Mouse (Mus musculus) kidney, postnatal 4 days (tissue): ENCODE measurements around the gene Prkcz.

Experiments
- DNase-seq, 2 experiments: peaks; one replicate each; pipeline ENCODE4 v3.0.0; 2021; ENCODE audit warnings: mixed read lengths in 2 of 2

Gene Prkcz

GRCm38 (mm10) chr4:155307591-155307990 is 53.6 kb downstream of the Prkcz start:
- DNase-seq = no peak

GRCm38 (mm10) chr4:155306356-155307242 is 54.6 kb downstream of the Prkcz start:
- DNase-seq = no peak

GRCm38 (mm10) chr4:155305531-155306031 is 55.6 kb downstream of the Prkcz start:
- DNase-seq = no peak

- DNase-seq = no peak
Measured at GRCm38 (mm10) chr4:155304508-155305096, 56.6 kb downstream of the Prkcz start.

DNA sequence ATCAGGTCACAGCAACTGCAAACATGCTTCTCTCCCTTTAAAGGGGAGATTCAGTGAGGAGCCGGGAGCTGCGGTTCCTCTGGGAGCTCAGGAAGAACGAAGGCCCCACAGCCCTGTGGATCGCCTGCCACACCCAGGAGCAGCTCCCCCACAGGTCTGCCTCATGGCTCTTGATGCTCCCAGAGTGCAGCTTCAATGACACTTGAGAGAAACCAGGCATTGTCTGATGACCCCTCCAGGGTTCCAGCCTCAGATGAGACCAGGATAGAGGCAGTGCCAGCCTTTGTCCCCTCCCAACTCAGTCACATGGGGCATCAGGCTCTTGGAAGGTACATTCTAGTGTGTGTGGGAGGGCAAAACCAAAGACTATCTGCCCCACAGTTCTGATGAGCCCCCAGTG is 59.2 kb downstream of the Prkcz start:
- DNase-seq = no peak

GRCm38 (mm10) chr4:155301098-155301447 is 60.1 kb downstream of the Prkcz start:
- DNase-seq = no peak

- no peak for DNase-seq
Measured at GRCm38 (mm10) chr4:155300421-155301097, 60.6 kb downstream of the Prkcz start.

- DNase-seq = no peak
Measured at GRCm38 (mm10) chr4:155298826-155299225, 62.3 kb downstream of the Prkcz start.

DNA sequence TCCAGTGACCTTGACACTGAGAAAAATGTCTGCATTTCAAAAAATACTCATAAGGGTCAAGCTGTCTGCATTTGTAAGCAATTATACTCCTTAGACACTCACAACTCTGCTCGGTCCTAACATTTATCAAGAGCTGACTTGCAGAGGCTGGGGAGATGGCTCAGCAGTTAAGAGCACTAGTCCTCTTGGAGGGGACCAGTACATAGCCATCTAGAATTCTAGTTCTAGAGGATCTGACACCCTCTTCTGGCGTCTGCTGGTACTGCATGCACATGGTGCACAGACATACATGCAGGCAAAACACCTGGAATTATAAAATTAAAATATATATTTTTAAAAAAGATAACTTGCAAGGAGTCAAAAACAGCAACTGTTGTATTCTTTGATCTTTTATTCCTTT is 64.1 kb downstream of the Prkcz start:
- DNase-seq = peak; percentile 74 to 78

DNA sequence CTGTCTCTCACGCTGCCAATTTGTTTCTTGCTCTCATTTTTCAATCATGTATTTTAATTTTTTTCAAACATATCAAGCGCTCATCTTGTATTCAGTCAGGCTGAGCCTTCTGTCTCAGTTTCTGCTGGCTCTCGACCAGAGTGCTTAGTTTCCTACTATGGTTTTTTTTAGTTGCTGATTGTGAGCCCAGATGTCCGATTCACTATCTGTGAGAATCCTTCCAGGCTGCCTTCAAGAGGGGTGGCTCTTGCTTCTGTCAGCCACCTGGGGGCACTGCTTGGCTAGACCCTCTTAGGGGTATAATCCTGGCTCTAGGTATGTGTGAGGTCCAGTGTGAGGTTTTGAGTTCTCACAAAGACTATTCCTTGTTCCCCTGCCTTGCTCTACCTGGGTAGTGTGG is 65.2 kb downstream of the Prkcz start:
- DNase-seq = no peak

DNA sequence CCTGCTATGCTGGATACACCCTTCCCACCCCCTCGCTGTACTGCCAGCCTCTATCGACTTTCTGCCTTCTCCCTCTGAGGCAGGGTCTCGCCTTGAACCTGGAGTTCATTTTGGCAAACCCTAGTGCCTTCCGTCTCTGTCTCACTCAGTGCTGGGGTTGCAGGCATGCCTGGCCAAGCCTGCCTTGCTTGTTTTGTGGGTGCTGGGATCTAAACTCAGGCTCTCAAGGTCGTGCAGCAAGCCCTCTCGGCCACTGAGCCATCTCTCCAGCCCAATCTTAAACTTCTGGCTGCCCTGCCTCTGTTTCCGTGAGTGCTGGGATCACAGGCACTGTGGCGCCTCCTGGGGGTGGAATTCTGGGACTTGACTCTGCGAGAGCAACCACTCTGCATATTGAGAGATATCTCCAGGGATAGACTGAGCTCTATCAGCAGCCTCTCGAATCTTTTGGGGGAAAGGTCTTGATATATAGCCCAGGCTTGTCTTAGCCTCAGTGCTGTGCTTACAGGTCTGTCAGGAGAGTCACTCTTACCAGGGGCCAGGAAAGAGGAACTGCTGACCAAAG is 66.1 kb downstream of the Prkcz start:
- DNase-seq = peak; percentile 51 to 54

DNA sequence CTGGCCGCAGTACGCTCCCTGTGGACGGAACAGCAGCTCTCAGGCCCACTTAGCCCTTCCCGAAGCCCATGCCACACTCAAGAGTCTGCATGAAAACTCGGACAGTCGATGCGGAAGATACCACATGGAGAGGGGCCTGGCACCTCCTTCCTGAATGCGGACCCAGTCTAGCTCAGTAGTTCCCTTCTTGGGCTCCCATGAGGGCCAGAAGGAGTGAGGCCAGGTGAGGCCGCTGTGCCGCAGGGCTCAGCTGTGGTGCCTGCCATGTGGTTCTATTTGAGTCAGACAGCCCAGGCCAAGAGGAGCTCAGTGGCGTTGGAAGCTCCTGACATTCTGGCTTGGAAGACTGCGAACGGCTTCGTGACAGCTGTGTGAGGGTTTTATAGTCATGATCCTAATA is 66.8 kb downstream of the Prkcz start:
- DNase-seq = no peak

- DNase-seq = no peak
Measured at GRCm38 (mm10) chr4:155292863-155293262, 68.3 kb downstream of the Prkcz start.

DNA sequence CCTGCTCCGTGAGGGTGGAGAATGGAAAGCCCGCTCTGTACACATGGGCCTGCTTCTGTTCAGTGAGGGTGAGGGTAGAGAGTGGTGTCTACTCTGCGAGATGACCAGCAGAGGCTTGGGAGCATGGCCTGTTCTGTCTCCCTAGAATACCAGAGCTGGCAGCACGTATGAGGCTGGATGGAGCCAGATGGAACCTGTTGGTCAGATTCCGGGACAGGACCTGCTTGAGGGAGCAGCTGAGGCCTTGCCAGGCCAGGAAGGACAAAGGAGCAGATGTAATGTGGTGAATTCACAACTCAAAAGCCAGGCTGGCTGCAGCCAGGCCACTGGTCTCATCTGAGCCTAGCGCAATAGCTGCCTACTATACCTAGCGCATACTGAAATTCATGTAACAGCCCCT is 71.1 kb downstream of the Prkcz start:
- peak in 1 of 2 experiments; percentile 30 for DNase-seq

DNA sequence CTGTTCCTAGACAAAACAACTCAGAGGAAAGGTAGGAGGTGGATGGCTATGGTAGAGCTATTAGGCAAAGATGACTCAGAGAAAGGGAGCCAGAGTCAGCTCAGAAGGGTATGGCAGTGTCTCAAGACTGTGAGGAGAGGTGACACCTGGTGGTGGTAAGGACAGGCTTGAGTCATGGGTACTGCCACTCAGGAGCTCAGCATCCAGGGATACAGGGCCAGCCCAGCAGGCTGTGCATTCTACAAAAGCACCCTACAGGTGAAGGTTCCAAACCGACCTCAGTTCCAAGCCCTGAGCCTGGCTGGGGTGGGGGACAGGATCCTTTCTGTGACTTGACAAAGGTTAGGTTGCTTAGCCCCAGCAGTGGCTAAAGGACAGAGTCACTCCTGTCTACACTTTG is 72.6 kb downstream of the Prkcz start:
- no peak for DNase-seq

DNA sequence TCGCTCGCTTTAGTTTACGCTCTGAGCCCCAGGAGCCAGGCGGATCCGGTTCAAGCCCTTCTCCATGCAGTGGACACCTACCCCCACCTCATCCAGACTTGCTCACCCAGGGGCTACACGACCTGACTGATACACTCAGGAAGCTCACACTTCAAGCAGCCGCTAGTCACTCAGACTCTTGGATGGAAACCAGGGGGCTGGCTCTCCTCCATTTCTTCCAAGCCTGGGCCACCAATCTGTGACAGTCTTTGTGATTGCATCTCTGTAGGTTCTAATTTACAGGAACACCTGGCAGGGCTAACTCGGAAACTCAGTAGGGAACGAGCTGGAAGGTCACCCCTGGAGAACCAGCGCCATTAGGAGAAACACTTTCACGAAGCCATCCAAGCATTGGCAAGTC is 73.4 kb downstream of the Prkcz start:
- no peak for DNase-seq

DNA sequence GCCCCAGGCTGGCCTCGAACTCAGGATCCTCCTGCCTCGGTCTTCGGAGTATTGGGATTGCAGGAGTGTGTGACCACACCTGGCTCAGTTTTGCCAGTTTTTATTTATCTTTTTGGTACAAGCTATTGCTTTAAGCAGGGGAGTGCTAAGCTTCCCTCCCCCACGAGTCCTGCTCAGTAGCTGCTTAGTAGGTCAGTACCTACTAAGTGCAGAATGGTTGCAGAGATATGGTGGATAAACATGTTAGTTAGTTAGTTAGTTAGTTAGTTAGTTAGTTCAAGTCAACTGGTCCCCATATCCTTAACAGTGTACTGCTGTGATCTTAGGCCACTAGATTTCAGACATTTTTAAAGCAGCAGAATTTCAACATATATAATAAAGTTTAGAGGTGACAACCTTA is 75.1 kb downstream of the Prkcz start:
- no peak for DNase-seq

DNA sequence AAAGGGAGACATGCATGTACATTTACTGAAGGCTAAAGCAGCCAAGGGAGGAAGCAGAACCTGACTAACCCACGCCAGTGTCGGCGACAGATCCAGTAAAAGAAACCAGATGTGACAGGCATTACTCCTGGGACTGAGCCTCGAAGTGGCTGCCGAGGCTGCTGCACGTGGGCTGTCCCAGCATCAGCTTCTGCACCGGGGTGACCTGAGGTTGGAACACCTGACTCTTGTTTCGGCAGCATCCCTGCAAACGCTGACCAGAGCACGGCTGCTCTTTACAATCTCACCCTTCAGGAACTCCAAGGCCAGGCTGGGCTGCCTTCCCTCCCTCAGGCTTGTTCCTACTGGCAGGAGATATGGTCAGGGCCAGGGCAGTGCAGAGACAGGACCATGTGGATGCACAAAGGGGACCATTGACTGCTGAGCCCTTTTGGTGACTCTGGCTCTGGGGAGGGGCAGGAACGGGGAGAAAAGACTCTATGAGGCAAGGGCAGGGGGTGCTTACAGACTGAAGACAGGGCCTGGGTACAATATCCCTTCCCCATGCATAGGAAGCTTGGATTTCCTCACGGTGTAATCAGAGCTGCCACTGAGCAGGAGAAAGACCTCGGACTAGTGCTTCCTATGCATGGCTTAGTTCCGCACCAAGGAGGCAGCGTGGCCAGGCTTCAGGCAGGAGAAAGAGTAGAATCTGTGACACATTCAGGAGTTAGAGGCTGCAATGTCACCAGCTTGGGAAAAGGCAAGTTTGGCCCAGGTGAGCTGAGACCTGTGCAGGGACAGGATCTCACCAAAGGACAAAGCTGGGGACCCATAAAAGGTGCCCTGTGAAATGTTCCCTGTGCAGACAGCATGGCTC is 76.4 kb downstream of the Prkcz start:
- peak in 1 of 2 experiments; percentile 19 for DNase-seq

- DNase-seq = peak; percentile 44 to 65
Measured at GRCm38 (mm10) chr4:155283585-155283984, 77.6 kb downstream of the Prkcz start.

DNA sequence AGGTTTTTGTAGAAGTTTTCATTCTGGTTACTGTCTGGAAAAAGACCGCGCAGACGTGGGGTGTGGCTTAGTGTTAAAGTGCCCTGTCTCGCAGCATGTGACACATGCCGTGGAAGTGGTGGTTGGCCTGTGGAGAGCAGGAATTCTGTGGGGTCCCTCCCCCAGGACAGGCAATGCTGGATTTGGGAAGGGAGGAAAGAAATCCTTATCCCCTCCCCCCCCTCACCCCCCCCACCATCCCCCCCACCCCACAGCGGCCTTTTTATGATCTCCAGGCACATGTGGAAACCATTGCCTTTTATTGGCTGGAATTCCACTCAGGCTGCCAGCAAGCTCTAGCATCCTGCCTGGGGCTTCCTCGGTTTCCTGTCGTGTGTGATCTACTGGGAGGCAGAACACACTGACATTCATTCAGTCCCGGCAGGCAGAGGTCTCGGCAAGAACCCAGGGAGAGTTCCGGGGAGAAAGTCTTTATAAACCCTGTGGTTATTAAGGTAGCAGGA is 78.1 kb downstream of the Prkcz start:
- DNase-seq = peak; percentile 71 to 81

GRCm38 (mm10) chr4:155282231-155282630 is 78.9 kb downstream of the Prkcz start:
- peak in 1 of 2 experiments; percentile 25 for DNase-seq

DNA sequence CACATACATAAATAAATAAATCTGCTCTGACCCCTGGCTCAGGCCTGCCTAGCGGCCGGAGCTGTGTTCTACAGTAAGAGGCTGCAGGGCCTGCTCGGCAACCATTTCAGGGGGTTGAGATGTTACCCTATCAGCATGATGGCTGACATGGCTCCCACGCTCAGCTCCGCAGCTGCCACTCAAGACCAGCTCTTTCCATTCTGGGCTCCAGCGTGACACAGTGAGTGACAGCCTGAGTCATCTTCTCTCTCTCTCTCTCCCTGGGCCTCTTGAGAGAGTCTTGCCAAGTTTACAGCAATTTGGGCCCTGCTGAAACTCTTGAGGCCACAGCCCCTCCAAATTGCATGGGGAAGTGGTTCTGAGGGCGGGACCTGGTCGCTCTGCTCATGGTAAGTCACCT is 79.5 kb downstream of the Prkcz start:
- DNase-seq = no peak
